Mouse (Mus musculus) embryo, embryonic 9.5 days (tissue): ENCODE data around the gene Dhrs7.

Experiments
- DNase-seq: peaks from one replicate; pipeline ENCODE4 v3.0.0-alpha.2; 2017; ENCODE audit errors: extremely low spot score

Dhrs7 gene

GRCm38 (mm10) chr12:72655775-72656174, 8.9 kb downstream of the Dhrs7 start:
- no peak for DNase-seq

DNA sequence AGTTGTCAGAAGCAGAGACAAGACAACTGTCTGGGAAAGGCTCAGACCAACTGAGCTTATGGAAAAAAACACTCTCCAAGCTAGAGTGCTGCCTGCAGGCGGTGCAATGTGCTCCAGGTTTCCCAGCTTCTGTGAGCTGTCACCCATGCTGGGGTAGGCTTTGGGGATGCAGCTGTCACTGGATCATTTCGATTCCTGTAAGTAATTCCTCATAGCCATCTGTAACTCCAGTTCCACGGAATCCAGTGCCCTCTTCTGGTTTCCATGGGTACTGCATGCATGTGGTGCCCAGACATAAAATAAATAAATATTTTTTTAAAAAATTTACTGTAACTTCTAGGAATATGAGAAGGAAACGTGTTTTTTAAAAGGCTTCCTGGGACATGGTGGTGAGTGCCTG, 10.0 kb downstream of the Dhrs7 start:
- peak; percentile 61 for DNase-seq

GRCm38 (mm10) chr12:72649611-72650330, 14.9 kb downstream of the Dhrs7 start, which contains the start of gene Gm4756:
Gene Gm4756 (minus strand): TSS chr12:72649661.
- no peak for DNase-seq

DNA sequence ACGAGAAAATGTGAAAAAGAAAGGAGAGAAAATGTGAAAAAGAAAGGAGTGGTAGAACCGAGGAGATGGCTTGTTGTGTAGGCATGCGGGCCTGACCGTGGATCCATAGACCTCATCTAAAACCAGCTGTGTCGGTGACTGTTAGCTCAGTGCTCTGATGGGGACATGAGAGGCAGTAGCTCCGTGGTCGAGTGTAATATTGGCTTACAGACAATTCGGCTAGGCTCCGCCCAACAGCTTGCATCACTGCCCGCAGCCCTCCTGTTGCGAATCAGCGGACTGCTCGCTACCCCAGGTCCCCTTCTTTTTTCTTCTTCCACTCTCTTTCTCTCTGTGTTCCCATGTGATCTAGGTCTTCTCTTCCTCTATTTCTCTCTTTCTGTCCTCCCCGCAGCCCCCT, 15.8 kb downstream of the Dhrs7 start:
- no peak for DNase-seq

DNA sequence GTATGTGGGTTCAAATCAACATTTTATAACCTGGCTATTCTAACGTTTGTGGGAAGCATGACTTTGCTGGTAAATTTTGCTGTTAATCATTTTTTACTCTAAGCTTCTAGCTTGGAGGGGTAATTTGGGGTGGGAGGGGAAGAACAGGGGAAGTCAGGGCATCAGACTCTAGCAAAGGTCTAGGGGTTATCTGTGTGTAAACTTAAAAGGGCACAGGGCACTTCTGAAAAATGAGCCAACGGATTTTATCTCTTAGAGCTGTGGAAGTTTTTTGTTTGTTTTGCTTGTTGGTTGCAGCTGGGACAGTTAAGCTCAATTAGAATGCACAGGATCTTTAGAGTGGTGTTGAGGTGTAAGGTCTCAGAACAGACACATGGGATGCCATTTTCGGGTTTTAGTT, 26.7 kb downstream of the Dhrs7 start:
- no peak for DNase-seq

GRCm38 (mm10) chr12:72628751-72629150, 36.0 kb downstream of the Dhrs7 start:
- DNase-seq, result no peak

- DNase-seq, result no peak
These were observed 41.7 kb downstream of the Dhrs7 start for GRCm38 (mm10) chr12:72622853-72623496.

DNA sequence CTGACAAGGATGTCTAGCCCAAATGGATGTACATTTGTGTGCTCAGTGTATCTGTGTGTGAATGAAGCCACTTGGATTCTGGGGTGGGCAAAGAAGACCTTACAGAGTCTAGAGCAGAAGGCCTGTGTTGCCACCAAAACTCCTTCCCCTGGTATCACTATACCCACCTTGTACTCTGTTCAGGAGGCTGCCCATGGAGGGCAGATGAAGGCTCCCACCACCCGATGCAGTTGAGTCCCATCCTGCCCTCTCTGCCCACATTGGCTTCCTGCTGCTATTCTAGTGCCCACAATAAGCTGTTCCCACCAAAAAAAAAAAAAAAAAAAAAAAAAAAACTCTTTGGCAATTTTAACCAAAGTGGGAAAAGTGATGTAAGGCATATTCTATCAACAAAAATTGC, 43.3 kb downstream of the Dhrs7 start:
- no peak for DNase-seq

DNA sequence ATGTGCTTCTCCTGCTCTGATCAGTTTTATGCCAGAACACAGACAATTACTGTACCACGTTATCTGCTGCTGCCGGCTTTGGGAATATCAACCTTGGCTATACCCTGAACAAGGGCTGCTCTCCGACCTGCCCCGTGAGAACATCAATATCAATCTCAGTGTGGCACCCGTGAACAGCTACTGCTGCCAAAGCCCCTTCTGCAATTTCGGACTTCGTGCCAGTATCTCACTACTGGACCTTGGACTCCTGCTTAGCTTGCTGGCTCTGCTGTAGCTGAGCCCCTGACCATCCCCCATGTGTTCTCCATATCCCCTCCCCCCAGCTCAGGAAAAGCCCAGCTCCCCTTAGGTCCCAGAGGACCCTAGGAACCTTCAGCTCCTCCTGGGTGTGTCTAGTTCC, 43.9 kb downstream of the Dhrs7 start:
- no peak for DNase-seq

DNA sequence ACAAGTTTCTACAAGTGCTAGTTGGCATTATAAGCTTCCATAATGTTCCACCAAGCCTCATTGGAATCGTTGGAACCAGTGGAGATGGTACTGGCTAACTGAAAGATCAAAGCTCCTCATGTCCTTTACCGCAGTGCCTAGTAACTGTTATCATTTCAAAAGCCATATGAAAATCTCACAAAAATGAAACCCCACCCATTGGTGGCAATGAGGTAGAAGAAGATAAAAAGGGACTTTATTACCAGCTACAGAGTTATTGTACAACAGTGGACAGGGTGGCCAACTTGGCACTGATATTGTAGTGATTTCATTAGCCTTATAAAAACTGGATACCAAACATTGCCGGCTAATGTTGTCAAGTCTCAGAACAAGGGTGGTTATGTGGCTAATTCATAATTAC, 52.7 kb downstream of the Dhrs7 start:
- no peak for DNase-seq
